Mouse (Mus musculus) stomach, embryonic 16.5 days (tissue): ENCODE measurements around the gene Ccn5. TPM values are rescaled to one million over a fixed set of nuclear protein-coding genes. Genes with fewer than 3 reads are reported as not detected.

Experiments used
- ATAC-seq: fragments of 200-750 bp; cut with Nextera tagmentation; 2 replicates; pipeline ENCODE4 v1.8.0; 2017; ENCODE audit warnings: moderate number of reproducible peaks, moderate TSS enrichment; ENCODE audit not compliant: insufficient read depth, low FRiP score
- H3K27ac ChIP-seq: fragments of 300-500 bp; sonication (generic); 2 replicates; pipeline ENCODE4 v1.5.1; 2014; ENCODE audit warnings: low read length
- H3K27me3 ChIP-seq: fragments of 300-500 bp; sonication (generic); 2 replicates; pipeline ENCODE4 v1.6.1; 2014; ENCODE audit warnings: low read length, control low read depth, mixed read lengths; ENCODE audit not compliant: control insufficient read depth, insufficient read depth
- H3K36me3 ChIP-seq: fragments of 300-500 bp; sonication (generic); 2 replicates; pipeline ENCODE4 v1.6.1; 2014; ENCODE audit warnings: low read length; ENCODE audit not compliant: control insufficient read depth, insufficient read depth
- H3K4me1 ChIP-seq: fragments of 300-500 bp; sonication (generic); 2 replicates; pipeline ENCODE4 v1.6.1; 2014; ENCODE audit warnings: low read length, control low read depth, mixed read lengths; ENCODE audit not compliant: control insufficient read depth, insufficient read depth
- H3K4me2 ChIP-seq: fragments of 300-500 bp; sonication (generic); 2 replicates; pipeline ENCODE4 v1.6.1; 2014; ENCODE audit warnings: low read depth, low read length, mixed read lengths
- H3K4me3 ChIP-seq: fragments of 300-500 bp; sonication (generic); replicated peaks from 2 replicates; pipeline ENCODE4 v1.5.1; 2014; ENCODE audit warnings: mild to moderate bottlenecking, low read length
- H3K9ac ChIP-seq: fragments of 300-500 bp; sonication (generic); 2 replicates; pipeline ENCODE4 v1.6.1; 2014; ENCODE audit warnings: low read length
- H3K9me3 ChIP-seq: fragments of 300-500 bp; sonication (generic); replicated peaks from 2 replicates; pipeline ENCODE4 v1.6.1; 2016; ENCODE audit warnings: low read length, control low read depth; ENCODE audit not compliant: control insufficient read depth
- WGBS: fragments of 180-500 bp; shearing (Covaris S2); extraction: QIAGEN DNeasy Blood & Tissue Kit; methylation state at CpG from one replicate; pipeline ENCODE4 v1.1.7; 2014; 5-methylcytosine and 5-hydroxymethylcytosine counted together
- polyA plus RNA-seq: library from polyadenylated mRNA; unstranded; fragments of >200 nt; fragmentation: Nextera tagmentation; extraction: Ambion mirVana; gene quantifications from 2 replicates; pipeline ENCODE4 v1.2.1, GENCODE M21; 2015

Gene Ccn5
- polyA plus RNA-seq, result 0.15 TPM in 1 of 2 replicates, not detected in the other

- H3K27me3 ChIP-seq, result no peaks in the 10 kb centered on the region
- no peak for ATAC-seq
- H3K9me3 ChIP-seq, result no peaks in the 10 kb centered on the region
- H3K9ac ChIP-seq, result no peak within 1 kb of the TSS
- 62% methylated on average over 4 of the region's 4 CpGs for WGBS
- no peak within 1 kb of the TSS for H3K4me3 ChIP-seq
- no peak within 1 kb of the TSS for H3K27ac ChIP-seq
- H3K4me2 ChIP-seq, result no peak within 1 kb of the TSS
- no peaks in the 10 kb centered on the region for H3K4me1 ChIP-seq
- no peaks in the 10 kb centered on the region for H3K36me3 ChIP-seq
These were observed at the start of gene Ccn5 for GRCm38 (mm10) chr2:163820607-163821006. TSS of gene Ccn5 (plus strand) at chr2:163820861.

- Histone ChIP-seq H3K4me2 (no peak overlapping the region), H3K9ac (no peak overlapping the region), H3K4me3 (no peak overlapping the region), H3K36me3 (no peaks in the 10 kb centered on the region), H3K9me3 (no peaks in the 10 kb centered on the region), H3K27me3 (no peaks in the 10 kb centered on the region), H3K27ac (no peak overlapping the region), H3K4me1 (no peaks in the 10 kb centered on the region)
- WGBS, result 23% methylated on average over 13 of the region's 13 CpGs
- no peak for ATAC-seq
These were observed 44.0 kb upstream of the Ccn5 start for GRCm38 (mm10) chr2:163776661-163777060.

GRCm38 (mm10) chr2:163777061-163777460 lies 43.6 kb upstream of the Ccn5 start:
- Histone ChIP-seq H3K4me1 (no peaks in the 10 kb centered on the region), H3K27ac (no peak overlapping the region), H3K4me3 (no peak overlapping the region), H3K27me3 (no peaks in the 10 kb centered on the region), H3K4me2 (no peak overlapping the region), H3K9ac (no peak overlapping the region), H3K9me3 (no peaks in the 10 kb centered on the region), H3K36me3 (no peaks in the 10 kb centered on the region)
- ATAC-seq, result no peak
- 13% methylated on average over 2 of the region's 2 CpGs for WGBS

- 80% methylated on average over 4 of the region's 4 CpGs for WGBS
- Histone ChIP-seq H3K4me1 (no peaks in the 10 kb centered on the region), H3K36me3 (no peaks in the 10 kb centered on the region), H3K4me2 (no peak overlapping the region), H3K4me3 (no peak overlapping the region), H3K9me3 (no peaks in the 10 kb centered on the region), H3K27me3 (no peaks in the 10 kb centered on the region), H3K27ac (no peak overlapping the region), H3K9ac (no peak overlapping the region)
- no peak for ATAC-seq
These were observed 41.8 kb upstream of the Ccn5 start for GRCm38 (mm10) chr2:163778896-163779295.

- H3K36me3 ChIP-seq, result no peaks in the 10 kb centered on the region
- H3K27ac ChIP-seq, result no peak overlapping the region
- no peak overlapping the region for H3K4me2 ChIP-seq
- no peaks in the 10 kb centered on the region for H3K9me3 ChIP-seq
- no peak for ATAC-seq
- WGBS, result 84% methylated on average over 6 of the region's 6 CpGs
- H3K4me3 ChIP-seq, result no peak overlapping the region
- no peaks in the 10 kb centered on the region for H3K4me1 ChIP-seq
- no peak overlapping the region for H3K9ac ChIP-seq
- no peaks in the 10 kb centered on the region for H3K27me3 ChIP-seq
These were observed 37.3 kb upstream of the Ccn5 start for GRCm38 (mm10) chr2:163783368-163783767.

GRCm38 (mm10) chr2:163783901-163784300 lies 36.8 kb upstream of the Ccn5 start:
- Histone ChIP-seq H3K9ac (no peak overlapping the region), H3K36me3 (no peaks in the 10 kb centered on the region), H3K27me3 (no peaks in the 10 kb centered on the region), H3K27ac (no peak overlapping the region), H3K4me2 (no peak overlapping the region), H3K4me3 (no peak overlapping the region), H3K4me1 (no peaks in the 10 kb centered on the region), H3K9me3 (no peaks in the 10 kb centered on the region)
- WGBS, result 66% methylated on average over 4 of the region's 4 CpGs
- no peak for ATAC-seq

GRCm38 (mm10) chr2:163787086-163787485 lies 33.6 kb upstream of the Ccn5 start:
- 83% methylated on average over 6 of the region's 6 CpGs for WGBS
- ATAC-seq, result no peak
- no peaks in the 10 kb centered on the region for H3K27me3 ChIP-seq
- H3K36me3 ChIP-seq, result no peaks in the 10 kb centered on the region
- H3K4me2 ChIP-seq, result no peak overlapping the region
- no peaks in the 10 kb centered on the region for H3K9me3 ChIP-seq
- H3K4me3 ChIP-seq, result no peak overlapping the region
- H3K9ac ChIP-seq, result no peak overlapping the region
- H3K27ac ChIP-seq, result no peak overlapping the region
- H3K4me1 ChIP-seq, result no peaks in the 10 kb centered on the region

GRCm38 (mm10) chr2:163787709-163788108 lies 33.0 kb upstream of the Ccn5 start:
- no peaks in the 10 kb centered on the region for H3K27me3 ChIP-seq
- no peaks in the 10 kb centered on the region for H3K9me3 ChIP-seq
- H3K27ac ChIP-seq, result no peak overlapping the region
- no peak overlapping the region for H3K9ac ChIP-seq
- H3K4me1 ChIP-seq, result no peaks in the 10 kb centered on the region
- H3K4me3 ChIP-seq, result no peak overlapping the region
- WGBS, result 47% methylated on average over 3 of the region's 3 CpGs
- H3K36me3 ChIP-seq, result no peaks in the 10 kb centered on the region
- no peak for ATAC-seq
- no peak overlapping the region for H3K4me2 ChIP-seq

DNA sequence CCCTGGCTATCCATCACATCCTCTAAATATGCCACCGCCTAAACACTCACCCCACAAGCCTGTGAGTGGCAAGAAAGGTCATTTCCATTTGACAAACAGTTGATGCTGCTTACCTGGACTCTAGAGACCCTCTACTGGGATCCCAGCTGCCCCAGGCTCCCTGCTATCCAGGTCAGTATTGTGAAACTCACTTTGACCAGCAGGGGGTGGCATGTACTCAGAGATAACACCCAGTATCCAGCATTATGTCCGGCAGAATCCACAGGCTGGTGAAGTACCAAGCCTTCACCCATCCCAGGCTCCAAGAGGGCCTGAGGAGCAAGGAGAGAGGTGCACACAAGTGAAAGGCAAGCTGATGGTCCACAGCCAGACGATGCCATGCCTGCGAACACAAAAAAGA lies 32.2 kb upstream of the Ccn5 start:
- Histone ChIP-seq H3K4me1 (no peaks in the 10 kb centered on the region), H3K4me2 (no peak overlapping the region), H3K27ac (no peak overlapping the region), H3K9ac (no peak overlapping the region), H3K27me3 (no peaks in the 10 kb centered on the region), H3K36me3 (no peaks in the 10 kb centered on the region), H3K9me3 (no peaks in the 10 kb centered on the region), H3K4me3 (no peak overlapping the region)
- peak; percentile 29; the same call in 1 of the 2 replicates for ATAC-seq
- 74% methylated on average over 4 of the region's 4 CpGs for WGBS

DNA sequence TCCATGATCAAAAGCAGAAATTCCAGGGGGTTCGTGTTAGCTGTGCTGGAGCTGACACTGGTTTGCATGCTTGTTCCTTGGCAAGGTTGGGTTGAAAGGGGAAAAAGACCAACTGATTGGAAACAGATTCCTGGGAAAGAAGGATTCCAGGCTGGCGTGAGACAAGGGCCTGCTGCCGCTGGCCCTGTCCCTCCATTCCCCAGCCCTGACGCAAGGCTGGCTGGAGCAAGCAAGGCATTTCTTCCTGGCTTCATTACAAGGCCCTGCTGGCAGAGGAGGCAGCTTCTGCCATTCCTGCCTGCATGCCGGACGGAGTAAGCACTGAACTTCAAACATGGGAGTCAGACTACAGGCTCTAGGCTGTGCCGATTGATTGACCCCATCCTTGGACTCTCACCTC lies 22.2 kb upstream of the Ccn5 start:
- no peak overlapping the region for H3K27ac ChIP-seq
- ATAC-seq, result peak; percentile 40; the same call in 1 of the 2 replicates
- H3K9me3 ChIP-seq, result no peaks in the 10 kb centered on the region
- 74% methylated on average over 7 of the region's 7 CpGs for WGBS
- H3K4me3 ChIP-seq, result no peak overlapping the region
- H3K9ac ChIP-seq, result no peak overlapping the region
- no peaks in the 10 kb centered on the region for H3K4me1 ChIP-seq
- no peaks in the 10 kb centered on the region for H3K36me3 ChIP-seq
- no peaks in the 10 kb centered on the region for H3K27me3 ChIP-seq
- no peak overlapping the region for H3K4me2 ChIP-seq
